Mouse (Mus musculus) E14TG2a.4 (cell line): Measurements from ENCODE around the gene Rab8a.

ENCODE experiments used
- H3K27me3 ChIP-seq: 2 replicates; pipeline ENCODE4 v1.6.1; 2014; ENCODE audit warnings: low read length, control low read depth; ENCODE audit not compliant: insufficient read depth
- H3K36me3 ChIP-seq: 2 replicates; pipeline ENCODE4 v1.6.1; 2014; ENCODE audit warnings: low read length, control low read depth; ENCODE audit not compliant: insufficient read depth
- H3K4me1 ChIP-seq: replicated peaks from 2 replicates; pipeline ENCODE4 v1.6.1; 2014; ENCODE audit warnings: low read depth, low read length, control low read depth
- H3K4me3 ChIP-seq: replicated peaks from 2 replicates; pipeline ENCODE4 v1.5.1; 2014; ENCODE audit warnings: mild to moderate bottlenecking, low read length
- H3K9me3 ChIP-seq: 2 replicates; pipeline ENCODE4 v1.6.1; 2014; ENCODE audit warnings: low read length, control low read depth
- CTCF ChIP-seq: conservative IDR thresholded peaks from 2 replicates; pipeline ENCODE4 v1.5.1; 2014; ENCODE audit warnings: low read length
- NANOG ChIP-seq: IDR thresholded peaks from 2 replicates; pipeline ENCODE4 v1.6.1; 2014; ENCODE audit warnings: borderline replicate concordance, low read length, mixed read lengths
- POU5F1 ChIP-seq: IDR thresholded peaks from 2 replicates; pipeline ENCODE4 v1.6.1; 2014; ENCODE audit warnings: low read length, borderline replicate concordance

The Rab8a gene

GRCm38 (mm10) chr8:72187793-72188331 is 26.9 kb downstream of the Rab8a start:
- Histone ChIP-seq H3K27me3 (no peaks in the 10 kb centered on the region), H3K9me3 (no peaks in the 10 kb centered on the region), H3K36me3 (no peaks in the 10 kb centered on the region), H3K4me1 (peaks cover 8% of the 10 kb centered on the region), H3K4me3 (no peak overlapping the region)
- no peak for TF ChIP-seq POU5F1
- no peak for TF ChIP-seq CTCF
- no peak for TF ChIP-seq NANOG

DNA sequence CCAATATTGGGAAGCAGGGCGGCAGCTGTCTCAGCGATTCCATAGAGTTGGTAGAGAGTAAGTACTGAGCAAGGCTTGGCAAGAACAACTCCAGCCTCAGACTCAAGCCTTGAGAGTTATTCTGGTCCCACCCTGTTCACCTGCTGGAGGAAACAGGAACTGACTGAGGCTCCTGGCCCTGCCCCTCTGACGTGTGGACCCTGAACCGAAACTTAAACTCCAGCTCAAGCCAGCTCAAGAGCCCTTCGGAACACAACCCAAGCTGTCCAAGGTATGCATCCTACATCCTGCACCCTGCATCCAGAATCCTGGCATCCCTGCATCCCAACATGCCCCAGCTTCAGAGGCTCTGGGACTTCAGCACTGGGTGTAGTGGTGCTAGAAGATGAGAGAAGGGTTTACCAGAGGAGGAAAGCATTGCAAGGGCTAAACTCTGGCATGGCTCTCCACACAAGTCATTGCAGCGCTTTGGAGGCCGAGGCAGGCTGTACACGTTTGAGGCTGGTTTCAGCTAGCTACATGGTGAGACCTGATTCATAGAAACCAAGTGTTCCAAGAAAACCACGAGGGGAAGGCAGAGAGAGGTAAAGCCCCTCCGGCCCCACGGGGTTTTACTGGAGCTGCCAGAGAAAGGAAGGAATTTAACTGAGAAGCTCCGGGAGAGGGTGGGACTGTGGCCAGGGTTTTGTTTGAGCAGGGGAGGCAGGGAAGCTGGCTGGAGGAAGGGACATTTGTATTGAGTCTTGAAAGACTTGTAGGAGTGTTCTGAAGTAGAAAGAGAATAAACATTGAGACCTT is 28.6 kb downstream of the Rab8a start, which contains the start of gene Hsh2d:
Hsh2d (plus strand) TSS at position 222 of the 798 bp plus-strand sequence.
- Histone ChIP-seq H3K4me3 (no peak within 1 kb of the TSS), H3K9me3 (no peaks in the 10 kb centered on the region), H3K36me3 (no peaks in the 10 kb centered on the region), H3K4me1 (peaks cover 21% of the 10 kb centered on the region), H3K27me3 (no peaks in the 10 kb centered on the region)
- TF ChIP-seq CTCF = peak; percentile 50
- no peak for TF ChIP-seq NANOG

DNA sequence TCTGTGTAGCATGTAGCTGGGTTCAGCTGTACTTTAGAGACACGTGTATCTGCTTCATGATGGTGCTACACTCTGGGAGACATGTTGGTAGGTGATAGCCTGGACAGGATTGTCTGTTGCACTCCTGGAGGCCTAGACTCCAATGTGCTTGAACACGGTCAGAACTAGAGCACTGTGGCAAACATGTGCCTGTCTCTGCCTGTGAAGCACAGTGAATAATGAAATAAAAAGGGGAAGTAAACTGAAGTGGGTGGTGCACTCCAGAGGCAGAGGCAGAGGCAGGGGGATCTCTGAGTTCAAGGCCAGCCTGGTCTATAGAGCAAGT is 29.2 kb downstream of the Rab8a start:
- TF ChIP-seq NANOG (no peak), CTCF (no peak), POU5F1 (no peak)
- Histone ChIP-seq H3K36me3 (no peaks in the 10 kb centered on the region), H3K27me3 (no peaks in the 10 kb centered on the region), H3K4me3 (no peak overlapping the region), H3K4me1 (peaks cover 23% of the 10 kb centered on the region), H3K9me3 (no peaks in the 10 kb centered on the region)

DNA sequence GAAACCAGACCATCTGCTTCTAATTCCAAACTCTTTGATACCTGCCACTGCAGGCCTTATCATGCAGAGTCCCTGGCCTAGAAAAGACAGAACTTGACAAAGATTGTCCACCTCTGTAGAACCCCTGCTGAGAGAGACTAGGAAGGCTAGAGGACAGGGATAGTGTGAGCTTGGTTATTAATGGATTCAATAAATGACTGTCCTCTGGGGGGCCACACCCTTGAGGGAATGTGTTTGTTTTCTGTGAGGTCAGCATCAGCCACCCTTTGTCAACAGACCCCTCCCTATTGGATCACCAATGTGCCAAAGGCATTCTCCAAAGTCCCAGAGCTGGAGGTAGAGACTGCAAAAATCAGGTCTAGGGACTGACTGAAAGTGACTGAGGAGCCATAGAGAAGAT is 31.1 kb downstream of the Rab8a start:
- Histone ChIP-seq H3K27me3 (no peaks in the 10 kb centered on the region), H3K4me3 (no peak overlapping the region), H3K36me3 (no peaks in the 10 kb centered on the region), H3K4me1 (peaks cover 23% of the 10 kb centered on the region), H3K9me3 (no peaks in the 10 kb centered on the region)
- TF ChIP-seq POU5F1 (no peak), NANOG (no peak), CTCF (no peak)

DNA sequence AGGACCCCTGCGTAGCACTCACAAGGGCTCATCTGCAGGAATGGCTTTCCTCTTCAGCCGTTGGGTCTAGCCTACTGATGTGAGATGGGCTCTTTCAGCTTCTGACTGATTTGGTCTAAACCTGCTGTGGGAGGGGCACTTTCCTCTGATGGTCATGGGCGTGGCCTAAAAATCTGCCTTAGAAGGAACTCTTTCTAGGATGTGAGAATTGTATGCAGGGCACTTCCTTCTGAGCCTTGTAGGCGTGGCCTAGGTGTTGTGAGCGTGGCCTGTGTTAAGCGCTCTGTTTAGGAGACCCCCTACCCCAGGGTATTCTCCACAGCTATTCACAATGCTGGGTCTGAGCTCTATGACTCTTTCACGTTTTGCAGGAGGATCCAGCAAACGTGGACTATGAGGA is 37.0 kb downstream of the Rab8a start:
- TF ChIP-seq CTCF = no peak
- TF ChIP-seq NANOG = no peak
- no peak for TF ChIP-seq POU5F1
- Histone ChIP-seq H3K36me3 (no peaks in the 10 kb centered on the region), H3K4me3 (peak overlapping the region; percentile 48; the same call in 1 of the 2 replicates)

GRCm38 (mm10) chr8:72208582-72208981 is 47.6 kb downstream of the Rab8a start:
- TF ChIP-seq CTCF (no peak), POU5F1 (no peak), NANOG (no peak)
- H3K27me3 ChIP-seq = no peaks in the 10 kb centered on the region; the same call in 1 of the 2 replicates

More for the DNA sequence above, 37.0 kb downstream of the Rab8a start:
- Histone ChIP-seq H3K4me1 (peaks cover 26% of the 10 kb centered on the region), H3K9me3 (no peaks in the 10 kb centered on the region), H3K27me3 (peaks cover 7% of the 10 kb centered on the region; the same call in 1 of the 2 replicates)

DNA sequence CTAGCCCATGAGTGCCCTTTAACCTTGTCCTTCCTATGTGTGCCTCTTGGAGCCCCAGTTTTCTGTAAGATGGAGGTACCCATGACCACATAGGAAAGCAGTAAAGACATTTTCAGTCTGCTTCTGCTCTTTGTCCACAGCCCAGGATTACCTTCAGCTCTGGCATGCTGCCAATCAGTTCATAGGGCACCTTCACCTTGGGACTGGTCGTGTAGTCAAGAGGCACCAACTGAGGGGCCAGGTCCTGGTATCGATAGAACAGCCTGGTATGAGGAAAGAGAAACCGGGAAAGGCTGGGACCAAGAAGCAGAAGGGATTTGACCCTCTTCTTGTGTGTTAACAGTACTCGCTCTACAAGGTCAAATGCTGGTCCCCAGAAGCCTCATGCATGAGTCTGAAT is 49.2 kb downstream of the Rab8a start:
- H3K4me1 ChIP-seq = no peaks in the 10 kb centered on the region; the same call in 1 of the 2 replicates
- no peaks in the 10 kb centered on the region for H3K9me3 ChIP-seq
- no peaks in the 10 kb centered on the region; the same call in 1 of the 2 replicates for H3K27me3 ChIP-seq
- no peak overlapping the region for H3K4me3 ChIP-seq
- H3K36me3 ChIP-seq = no peaks in the 10 kb centered on the region
- TF ChIP-seq NANOG = no peak
- TF ChIP-seq POU5F1 = no peak

More at GRCm38 (mm10) chr8:72208582-72208981, 47.6 kb downstream of the Rab8a start:
- Histone ChIP-seq H3K36me3 (no peaks in the 10 kb centered on the region), H3K9me3 (no peaks in the 10 kb centered on the region), H3K4me1 (no peaks in the 10 kb centered on the region; the same call in 1 of the 2 replicates), H3K4me3 (no peak overlapping the region)

GRCm38 (mm10) chr8:72210710-72211109 is 49.7 kb downstream of the Rab8a start:
- Histone ChIP-seq H3K4me3 (no peak overlapping the region), H3K4me1 (no peaks in the 10 kb centered on the region; the same call in 1 of the 2 replicates), H3K9me3 (no peaks in the 10 kb centered on the region), H3K27me3 (no peaks in the 10 kb centered on the region; the same call in 1 of the 2 replicates), H3K36me3 (no peaks in the 10 kb centered on the region)
- no peak for TF ChIP-seq CTCF
- TF ChIP-seq POU5F1 = no peak
- no peak for TF ChIP-seq NANOG

GRCm38 (mm10) chr8:72211846-72212245 is 50.8 kb downstream of the Rab8a start:
- no peaks in the 10 kb centered on the region; the same call in 1 of the 2 replicates for H3K4me1 ChIP-seq
- no peak overlapping the region for H3K4me3 ChIP-seq
- H3K36me3 ChIP-seq = no peaks in the 10 kb centered on the region
- no peaks in the 10 kb centered on the region for H3K9me3 ChIP-seq
- no peaks in the 10 kb centered on the region; the same call in 1 of the 2 replicates for H3K27me3 ChIP-seq
- TF ChIP-seq NANOG = no peak
- no peak for TF ChIP-seq POU5F1
- no peak for TF ChIP-seq CTCF
